Mouse (Mus musculus) kidney, adult 18-20 months (tissue): ENCODE results near the gene Sesn2.
"Not testable (repeated sequence)": the region's sequence is repeated elsewhere in the genome, so short reads cannot be mapped to it uniquely, and the experiment has no call there.

Source experiments
- DNase-seq: peaks from one replicate; pipeline ENCODE4 v3.0.0; 2021

Gene Sesn2

GRCm38 (mm10) chr4:132513395-132514273 is 3.3 kb upstream of the Sesn2 start:
- no peak for DNase-seq

DNA sequence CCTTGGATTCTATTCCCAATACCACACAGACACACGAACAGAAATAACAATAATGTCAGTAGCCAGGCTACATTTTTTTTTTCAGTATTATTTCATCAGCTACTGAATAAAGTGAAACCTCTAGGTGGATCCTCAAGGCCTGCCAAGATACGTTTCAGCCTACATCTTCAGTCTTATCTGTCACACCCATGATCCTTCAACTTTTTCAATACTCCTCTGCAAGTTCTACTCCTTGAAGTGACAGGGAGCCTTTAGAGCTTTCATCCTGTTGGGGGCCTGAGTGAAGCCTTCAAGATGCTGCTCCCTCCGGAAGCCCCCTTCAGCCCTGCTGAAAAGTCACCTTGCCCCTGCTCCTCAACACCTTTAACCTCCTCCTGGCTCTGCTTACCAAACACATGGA is 1.8 kb upstream of the Sesn2 start:
- DNase-seq = no peak

DNA sequence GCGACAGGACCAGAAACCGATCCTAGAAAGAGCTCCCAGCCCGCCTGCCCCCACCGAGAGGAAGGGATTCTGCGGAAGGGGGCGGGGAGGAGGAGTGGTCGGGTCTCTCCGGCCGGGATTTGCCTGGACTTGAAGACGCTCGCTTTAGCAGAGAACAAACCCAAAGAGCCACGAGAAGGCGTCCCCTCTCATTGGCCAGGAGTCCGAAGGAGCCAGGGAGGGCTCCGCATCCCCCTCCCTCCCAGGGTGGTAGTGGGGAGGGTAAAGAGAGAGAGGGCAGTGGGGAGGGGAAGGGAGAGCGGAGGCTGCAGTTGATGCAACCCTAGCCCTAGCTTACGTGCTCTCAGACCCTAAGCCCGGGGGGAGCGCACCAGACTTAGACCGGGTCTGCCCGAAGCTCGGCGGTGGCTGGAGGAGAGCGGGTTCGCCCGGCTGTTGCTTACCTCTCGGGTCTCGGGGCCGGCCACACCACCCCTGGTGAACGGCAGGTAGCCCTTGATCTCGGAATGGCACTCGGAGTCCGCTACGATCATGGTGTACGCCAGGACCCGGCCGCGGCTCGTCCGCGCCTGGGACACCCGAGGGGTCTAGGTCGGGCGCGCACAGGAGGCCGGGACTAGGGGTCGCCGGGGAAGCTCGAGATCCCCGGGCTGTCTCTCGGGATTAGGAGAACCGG is 542 bp downstream of the Sesn2 start:
- peak; percentile 86 for DNase-seq

DNA sequence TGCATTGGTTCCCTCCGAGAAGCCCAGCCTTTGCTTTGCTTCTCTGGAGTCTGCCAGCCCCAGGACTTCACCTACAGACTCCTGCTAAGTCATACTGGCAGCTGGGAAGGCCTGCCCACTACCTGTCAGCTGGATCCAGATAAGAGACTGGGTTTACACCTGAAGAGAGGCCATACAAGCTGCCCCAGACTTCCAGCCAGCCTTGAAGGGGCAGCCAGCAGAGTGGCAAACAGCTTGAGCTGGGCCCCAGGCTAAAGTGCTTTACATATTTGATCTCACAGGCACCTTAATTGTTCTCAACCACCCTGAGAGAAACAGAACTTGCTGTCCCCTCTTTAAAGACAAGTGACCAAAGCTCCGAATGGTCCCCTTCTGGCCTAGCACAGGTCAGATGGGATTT is 3.1 kb downstream of the Sesn2 start:
- no peak for DNase-seq

- DNase-seq = no peak
Measured at GRCm38 (mm10) chr4:132506250-132506649, 4.1 kb downstream of the Sesn2 start.

- DNase-seq = no peak
Measured at GRCm38 (mm10) chr4:132505800-132506199, 4.5 kb downstream of the Sesn2 start.

GRCm38 (mm10) chr4:132505034-132505738 is 5.1 kb downstream of the Sesn2 start:
- DNase-seq = no peak

DNA sequence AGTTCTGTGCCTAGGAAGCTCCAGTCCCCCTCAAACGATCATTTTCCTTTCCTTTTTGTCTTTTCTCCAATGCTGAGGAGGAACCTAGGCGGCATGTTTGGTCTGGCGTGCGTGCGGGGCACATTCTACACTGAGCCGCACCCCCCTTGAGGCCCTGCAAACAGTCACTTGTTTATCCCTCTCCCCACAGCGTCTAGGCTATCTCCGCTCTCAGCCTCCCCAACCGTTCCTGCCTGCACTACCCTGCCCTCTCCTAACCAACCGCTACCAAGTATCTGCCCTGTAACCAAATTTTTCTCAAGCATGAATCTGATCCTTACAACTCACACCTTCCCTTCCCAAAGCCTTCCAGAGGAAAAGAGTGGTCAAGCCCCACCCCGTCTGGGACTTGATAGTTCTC is 7.0 kb downstream of the Sesn2 start:
- no peak for DNase-seq

GRCm38 (mm10) chr4:132501639-132502038 is 8.7 kb downstream of the Sesn2 start:
- no peak for DNase-seq

GRCm38 (mm10) chr4:132494271-132494918 is 15.9 kb downstream of the Sesn2 start:
- DNase-seq = no peak

DNA sequence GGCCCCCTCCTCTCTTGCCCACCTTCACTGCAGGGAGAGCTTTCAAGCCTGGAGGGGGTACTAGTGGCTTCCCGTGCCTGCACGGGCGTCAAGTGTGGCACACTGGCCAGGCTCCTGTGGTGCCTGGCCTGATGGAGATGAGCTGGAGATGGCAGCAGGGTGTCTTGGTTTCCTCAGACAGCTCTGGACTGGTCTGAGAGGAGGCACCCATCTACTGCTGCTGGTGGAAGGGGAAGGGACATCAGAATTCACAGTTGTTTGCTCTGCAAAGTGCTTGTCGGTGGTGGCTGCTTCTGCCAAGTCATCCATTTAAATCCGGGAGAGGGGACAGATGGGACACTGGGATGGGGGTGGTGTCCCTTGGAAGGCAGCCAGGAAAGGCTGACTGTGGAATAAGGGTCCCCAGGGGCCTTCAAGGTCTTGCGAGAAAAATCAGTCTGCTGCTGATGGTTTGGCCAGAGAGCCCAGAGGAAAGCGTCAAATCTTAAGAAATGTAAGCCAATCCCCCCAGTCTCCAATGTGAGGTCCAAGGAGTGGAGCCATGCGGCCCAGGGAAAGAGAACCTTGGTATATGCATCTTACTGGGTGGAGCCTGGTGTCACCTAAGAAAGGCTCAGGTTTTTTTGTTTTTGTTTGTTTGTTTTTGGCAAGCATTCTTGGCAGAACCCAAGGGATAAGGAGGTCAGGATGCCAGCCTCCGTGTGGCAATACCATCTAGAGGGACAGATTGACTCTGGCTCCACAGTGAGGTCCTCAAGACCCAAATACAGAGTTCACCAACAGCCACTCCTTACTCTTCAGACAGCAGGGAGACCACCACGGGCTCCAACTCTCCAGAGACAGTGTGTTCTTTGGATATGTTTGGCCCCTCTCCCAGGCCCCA is 17.9 kb downstream of the Sesn2 start:
- DNase-seq = peak; percentile 43

GRCm38 (mm10) chr4:132491748-132492147 is 18.6 kb downstream of the Sesn2 start:
- peak; percentile 83 for DNase-seq

DNA sequence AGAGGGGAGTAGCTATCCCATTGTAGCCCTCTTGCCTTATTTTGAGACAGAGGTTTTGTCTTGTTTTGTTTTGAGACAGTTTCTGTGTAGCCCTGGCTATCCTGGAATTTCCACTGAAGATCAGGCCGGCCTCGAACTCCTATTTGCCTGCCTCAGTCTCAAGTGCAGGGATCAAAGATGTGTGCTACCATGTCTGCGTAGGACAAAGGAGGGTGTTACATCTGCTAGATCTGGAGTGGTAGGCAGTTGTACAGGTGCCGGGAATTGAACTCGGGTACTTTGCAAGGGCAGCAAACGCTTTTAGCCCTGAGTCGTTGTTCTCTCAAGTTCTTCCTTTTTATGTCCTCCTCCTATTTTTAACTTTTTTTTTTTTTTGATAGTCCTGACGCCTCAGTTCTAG is 19.2 kb downstream of the Sesn2 start:
- no peak for DNase-seq

- no peak for DNase-seq
Measured at GRCm38 (mm10) chr4:132490273-132491010, 19.9 kb downstream of the Sesn2 start.

GRCm38 (mm10) chr4:132488976-132489375 is 21.3 kb downstream of the Sesn2 start:
- no peak for DNase-seq

- DNase-seq = no peak
Measured at GRCm38 (mm10) chr4:132488521-132488920, 21.8 kb downstream of the Sesn2 start.

- DNase-seq = no peak
Measured at GRCm38 (mm10) chr4:132484820-132485219, 25.5 kb downstream of the Sesn2 start.

DNA sequence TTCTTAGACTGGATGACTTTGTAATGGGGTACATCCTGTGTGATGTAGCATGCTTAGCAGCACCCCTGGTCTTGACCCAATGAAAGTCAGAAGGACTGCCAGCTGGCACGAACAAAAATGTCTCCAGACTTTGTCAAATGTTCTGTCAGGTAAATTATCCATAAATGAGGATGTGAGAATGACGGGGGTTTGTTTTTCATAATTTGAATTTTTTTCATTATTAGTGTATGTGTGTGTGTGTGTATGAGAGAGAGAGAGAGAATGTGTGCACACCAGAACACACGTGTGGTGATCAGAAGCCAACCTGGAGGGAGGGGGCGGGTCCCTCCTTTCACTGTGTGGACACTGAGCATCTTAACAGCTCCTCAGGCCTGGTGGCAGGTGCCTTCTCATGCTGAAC is 26.1 kb downstream of the Sesn2 start:
- DNase-seq = no peak

GRCm38 (mm10) chr4:132482956-132483608 is 27.2 kb downstream of the Sesn2 start:
- peak; percentile 87 for DNase-seq

DNA sequence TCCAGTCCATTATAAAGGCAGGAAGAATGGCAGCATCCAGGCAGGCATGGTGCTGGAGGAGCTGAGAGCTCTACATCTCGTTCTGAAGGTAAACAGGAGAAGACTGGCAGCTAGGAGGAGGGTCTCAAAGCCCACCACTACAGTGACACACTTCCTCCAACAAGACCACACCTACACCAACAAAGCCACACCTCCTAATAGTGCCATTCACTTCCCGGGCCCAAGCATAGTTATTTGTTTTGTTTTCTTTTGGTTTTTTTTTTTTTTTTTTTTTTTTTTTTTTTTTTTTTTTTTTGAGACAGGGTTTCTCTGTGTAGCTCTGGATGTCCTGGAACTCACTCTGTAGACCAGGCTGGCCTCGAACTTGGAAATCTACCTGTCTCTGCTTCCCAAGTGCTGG is 28.2 kb downstream of the Sesn2 start:
- not testable (repeated sequence) for DNase-seq

DNA sequence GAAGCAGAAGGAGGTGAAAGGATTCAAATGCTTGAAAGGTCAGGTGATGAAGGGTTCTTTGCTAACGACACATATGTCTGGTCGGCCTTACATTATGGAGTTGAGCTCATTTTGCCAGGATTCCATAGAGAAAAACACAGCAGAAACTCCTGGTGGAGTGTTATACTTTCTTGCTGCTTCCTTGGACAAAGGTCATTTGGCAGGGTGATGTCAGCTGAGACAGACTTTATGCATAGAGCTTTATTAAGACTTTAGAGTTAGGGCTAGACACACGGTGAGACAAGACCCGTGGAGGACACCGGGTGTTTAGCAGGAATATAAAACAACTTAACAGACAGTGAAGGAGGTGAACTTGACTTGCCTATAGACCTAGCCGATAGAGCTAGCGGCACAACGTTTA is 32.5 kb downstream of the Sesn2 start:
- no peak for DNase-seq
